Mouse (Mus musculus) liver, embryonic 14.5 days (tissue): ENCODE results near the gene Efna1. TPM values are rescaled to one million over a fixed set of nuclear protein-coding genes. Genes with fewer than 3 reads are reported as not detected.

Experiments
- ATAC-seq: fragments of 200-750 bp; cut with Nextera tagmentation; 2 replicates; pipeline ENCODE4 v1.8.0; 2017; ENCODE audit warnings: moderate number of reproducible peaks, mild to moderate bottlenecking, moderate library complexity; ENCODE audit not compliant: insufficient read depth
- DNase-seq, 3 experiments: peaks; one replicate each; pipeline ENCODE4 v3.0.0-alpha.2; 2012 to 2013; ENCODE audit warnings: low read depth in 3 of 3, low spot score in 3 of 3
- H3K27ac ChIP-seq: fragments of 300-500 bp; sonication (generic); 2 replicates; pipeline ENCODE4 v1.5.1; 2014; ENCODE audit warnings: moderate library complexity, mild to moderate bottlenecking, control low read depth, inconsistent platforms
- H3K27me3 ChIP-seq: fragments of 300-500 bp; sonication (generic); 2 replicates; pipeline ENCODE4 v1.6.1; 2014; ENCODE audit warnings: mild to moderate bottlenecking, low read length, moderate library complexity; ENCODE audit not compliant: control insufficient read depth, insufficient read depth
- H3K36me3 ChIP-seq: fragments of 300-500 bp; sonication (generic); replicated peaks from 2 replicates; pipeline ENCODE4 v1.6.1; 2014; ENCODE audit warnings: low read depth; ENCODE audit not compliant: control insufficient read depth, insufficient read depth
- H3K4me1 ChIP-seq, 2 experiments: fragments of 200-500 bp in 1 of 2; fragments of 300-500 bp in 1 of 2; sonication (generic) in 1 of 2; replicated peaks; 2 replicates each; pipeline ENCODE4 v1.6.1; 2012 to 2014; ENCODE audit warnings: antibody characterized with exemption in 1 of 2, inconsistent platforms in 1 of 2, low read length in 1 of 2; ENCODE audit not compliant: control insufficient read depth in 2 of 2, insufficient read depth in 2 of 2
- H3K4me2 ChIP-seq: fragments of 300-500 bp; sonication (generic); 2 replicates; pipeline ENCODE4 v1.6.1; 2014; ENCODE audit warnings: low read depth, mild to moderate bottlenecking, control low read depth, moderate library complexity
- H3K4me3 ChIP-seq, 2 experiments: fragments of 200-500 bp in 1 of 2; fragments of 300-500 bp in 1 of 2; sonication (generic) in 1 of 2; 2 replicates each; pipeline ENCODE4 v1.5.1; 2012 to 2014; ENCODE audit warnings: low read depth in 2 of 2, low read length in 2 of 2, mild to moderate bottlenecking in 2 of 2, control low read depth in 1 of 2, inconsistent platforms in 1 of 2, moderate library complexity in 1 of 2; ENCODE audit not compliant: insufficient read depth in 1 of 2
- H3K9ac ChIP-seq: fragments of 300-500 bp; sonication (generic); replicated peaks from 2 replicates; pipeline ENCODE4 v1.6.1; 2014; ENCODE audit warnings: mild to moderate bottlenecking, control low read depth, moderate library complexity
- H3K9me3 ChIP-seq: fragments of 300-500 bp; sonication (generic); 2 replicates; pipeline ENCODE4 v1.6.1; 2016; ENCODE audit warnings: low read length, mixed read lengths; ENCODE audit not compliant: control insufficient read depth
- CTCF ChIP-seq: IDR thresholded peaks from 2 replicates; pipeline ENCODE4 v1.5.1; 2016; ENCODE audit warnings: antibody characterized with exemption, low read depth, control low read depth
- EP300 ChIP-seq: IDR thresholded peaks from 2 replicates; pipeline ENCODE4 v1.6.1; 2016; ENCODE audit warnings: antibody characterized with exemption, low read depth
- WGBS: fragments of 180-500 bp; shearing (Covaris S2); extraction: QIAGEN DNeasy Blood & Tissue Kit; methylation state at CpG from one replicate; pipeline ENCODE4 v1.1.7; 2014; ENCODE audit not compliant: insufficient replicate concordance; 5-methylcytosine and 5-hydroxymethylcytosine counted together
- polyA plus RNA-seq, 2 experiments: library from polyadenylated mRNA; depleted of rRNA in 1 of 2; stranded (reverse) in 1 of 2; unstranded in 1 of 2; fragments of >200 nt; fragmentation: Nextera tagmentation in 1 of 2; extraction: Ambion mirVana in 1 of 2; gene quantifications; 2 replicates each; pipeline versions ENCODE4 v1.2.1 to v1.2.3; 2012 to 2014

Efna1 gene
- polyA plus RNA-seq, 2 experiments = 2.9 to 3.7 TPM

- no peaks in the 10 kb centered on the region; a peak in 1 of 4 replicates for H3K4me1 ChIP-seq
- DNase-seq (no peak), ATAC-seq (no peak)
- TF ChIP-seq EP300 = no peak
- TF ChIP-seq CTCF = no peak
- peaks cover 87% of the 10 kb centered on the region for H3K27me3 ChIP-seq
- H3K27ac ChIP-seq = no peak overlapping the region
- H3K36me3 ChIP-seq = no peaks in the 10 kb centered on the region
- H3K9ac ChIP-seq = no peak overlapping the region
- H3K4me3 ChIP-seq = peak overlapping the region in 1 of 2 experiments; percentile 22; a peak in 1 of 4 replicates
- H3K4me2 ChIP-seq = peak overlapping the region; percentile 32
- 3% methylated on average over 58 of the region's 58 CpGs for WGBS
- H3K9me3 ChIP-seq = no peaks in the 10 kb centered on the region
These were observed 38.8 kb upstream of the Efna1 start for GRCm38 (mm10) chr3:89319591-89320350.

- 21% methylated on average over 21 of the region's 21 CpGs for WGBS
- Histone ChIP-seq H3K36me3 (no peaks in the 10 kb centered on the region), H3K9ac (no peak overlapping the region), H3K4me1 (no peaks in the 10 kb centered on the region; a peak in 1 of 4 replicates), H3K27ac (no peak overlapping the region), H3K4me3 (peak overlapping the region in 1 of 2 experiments; percentile 22; a peak in 1 of 4 replicates), H3K9me3 (no peaks in the 10 kb centered on the region), H3K27me3 (peaks cover 84% of the 10 kb centered on the region), H3K4me2 (no peak overlapping the region; the same call in 1 of the 2 replicates)
- DNase-seq = no peak
- ATAC-seq = no peak
- no peak for TF ChIP-seq EP300
These were observed 38.1 kb upstream of the Efna1 start for GRCm38 (mm10) chr3:89318971-89319590.

- H3K4me3 ChIP-seq = no peak overlapping the region
- no peaks in the 10 kb centered on the region; a peak in 1 of 4 replicates for H3K4me1 ChIP-seq
- no peak overlapping the region for H3K27ac ChIP-seq
- H3K4me2 ChIP-seq = no peak overlapping the region
- H3K9me3 ChIP-seq = no peaks in the 10 kb centered on the region
- ATAC-seq (no peak), DNase-seq (no peak)
- peaks cover 77% of the 10 kb centered on the region for H3K27me3 ChIP-seq
- WGBS = 61% methylated on average over 8 of the region's 8 CpGs
- no peaks in the 10 kb centered on the region for H3K36me3 ChIP-seq
- no peak overlapping the region for H3K9ac ChIP-seq
- TF ChIP-seq CTCF = no peak
- TF ChIP-seq EP300 = no peak
These were observed 37.4 kb upstream of the Efna1 start for GRCm38 (mm10) chr3:89318316-89318715.

- DNase-seq (no peak), ATAC-seq (no peak)
- Histone ChIP-seq H3K4me2 (no peak overlapping the region), H3K9ac (no peak overlapping the region), H3K36me3 (no peaks in the 10 kb centered on the region), H3K27ac (no peak overlapping the region), H3K4me3 (no peak overlapping the region), H3K9me3 (no peaks in the 10 kb centered on the region), H3K4me1 (no peaks in the 10 kb centered on the region; a peak in 1 of 4 replicates), H3K27me3 (peaks cover 66% of the 10 kb centered on the region)
- TF ChIP-seq EP300 = no peak
- TF ChIP-seq CTCF = no peak
- 45% methylated on average over 6 of the region's 6 CpGs for WGBS
These were observed 36.3 kb upstream of the Efna1 start for GRCm38 (mm10) chr3:89317246-89317645.

GRCm38 (mm10) chr3:89316833-89317232, 35.9 kb upstream of the Efna1 start:
- H3K27me3 ChIP-seq = peaks cover 62% of the 10 kb centered on the region
- ATAC-seq (no peak), DNase-seq (peak in 1 of 3 experiments; percentile 52)
- H3K4me2 ChIP-seq = no peak overlapping the region
- H3K4me1 ChIP-seq = no peaks in the 10 kb centered on the region; a peak in 1 of 4 replicates
- no peak overlapping the region for H3K27ac ChIP-seq
- H3K36me3 ChIP-seq = no peaks in the 10 kb centered on the region
- no peak overlapping the region for H3K4me3 ChIP-seq
- H3K9me3 ChIP-seq = no peaks in the 10 kb centered on the region
- H3K9ac ChIP-seq = no peak overlapping the region
- 0% methylated on average over 4 of the region's 4 CpGs for WGBS
- TF ChIP-seq CTCF (peak; percentile 94), EP300 (no peak)
